Mouse (Mus musculus) left cerebral cortex, postnatal 10 days (tissue): ENCODE results near the gene Tsacc. TPM values are rescaled to one million over a fixed set of nuclear protein-coding genes. Genes with fewer than 3 reads are reported as not detected.
"Not testable (repeated sequence)": the region's sequence is repeated elsewhere in the genome, so short reads cannot be mapped to it uniquely, and the experiment has no call there.

ENCODE experiments used
- DNase-seq, 2 experiments: peaks; one replicate each; pipeline ENCODE4 v3.0.0; 2021 to 2022; ENCODE audit warnings: low spot score in 2 of 2, mixed read lengths in 1 of 2; ENCODE audit errors: extremely low spot score in 1 of 2
- intact Hi-C: fragments of 180-260 bp; cut with DNase I; formaldehyde crosslinking; loops from one replicate; pipeline ENCODE4 v1.15.1; 2025
- total RNA-seq, 2 experiments: library from RNA; stranded (reverse); gene quantifications; 2 replicates each; pipeline ENCODE4 v1.2.3; 2021

The Tsacc gene
- 1 to 10 TPM; 6.3 TPM for total RNA-seq

- DNase-seq = peak; percentile 97 to 98
- intact Hi-C loops = no loop called here
Observed at GRCm38 (mm10) chr3:88296561-88297318, at the start of gene Tsacc, which contains the start of gene Cct3. Gene Tsacc (minus strand): TSS chr3:88296999. Gene Cct3 (plus strand): TSS chr3:88297116.

GRCm38 (mm10) chr3:88339006-88339405, 42.2 kb upstream of the Tsacc start:
- intact Hi-C loops = no loop called here
- no peak for DNase-seq

- no peak for DNase-seq
- intact Hi-C loops = no loop called here
Observed at GRCm38 (mm10) chr3:88338316-88338715, 41.5 kb upstream of the Tsacc start.

GRCm38 (mm10) chr3:88337367-88338020, 40.7 kb upstream of the Tsacc start:
- DNase-seq = no peak
- intact Hi-C loops = no loop called here

- intact Hi-C loops = no loop called here
- peak; percentile 95 to 97 for DNase-seq
Observed at GRCm38 (mm10) chr3:88336058-88337013, 39.5 kb upstream of the Tsacc start, which contains the start of the genes Tmem79 and Smg5. Gene Tmem79 (minus strand): TSS chr3:88336148. Gene Smg5 (plus strand): TSS chr3:88336260.

GRCm38 (mm10) chr3:88335436-88336053, 38.7 kb upstream of the Tsacc start:
- intact Hi-C loops = no loop called here

GRCm38 (mm10) chr3:88334902-88335435, 38.2 kb upstream of the Tsacc start:
- no peak for DNase-seq
- intact Hi-C loops = no loop called here

More at GRCm38 (mm10) chr3:88335436-88336053, 38.7 kb upstream of the Tsacc start:
- no peak for DNase-seq

GRCm38 (mm10) chr3:88334029-88334658, 37.3 kb upstream of the Tsacc start:
- DNase-seq = no peak
- intact Hi-C loops = no loop called here

- no peak for DNase-seq
- intact Hi-C loops = no loop called here
Observed at GRCm38 (mm10) chr3:88331282-88331681, 34.5 kb upstream of the Tsacc start.

GRCm38 (mm10) chr3:88328956-88329355, 32.2 kb upstream of the Tsacc start:
- intact Hi-C loops = no loop called here
- DNase-seq = no peak

- intact Hi-C loops = no loop called here
- DNase-seq = peak; percentile 49 to 67
Observed at GRCm38 (mm10) chr3:88324951-88325405, 28.2 kb upstream of the Tsacc start, which contains the start of gene Glmp. Gene Glmp (plus strand): TSS chr3:88325023.

- DNase-seq = no peak
- intact Hi-C loops = no loop called here
Observed at GRCm38 (mm10) chr3:88299172-88299571, 2.4 kb upstream of the Tsacc start.

- intact Hi-C loops = no loop called here
- DNase-seq = peak in 1 of 2 experiments; percentile 40
Observed at GRCm38 (mm10) chr3:88297321-88297851, 587 bp upstream of the Tsacc start.

GRCm38 (mm10) chr3:88296110-88296560, 664 bp downstream of the Tsacc start:
- intact Hi-C loops = no loop called here

GRCm38 (mm10) chr3:88295272-88295671, 1.5 kb downstream of the Tsacc start:
- DNase-seq, intact Hi-C loops: not testable (repeated sequence)

More at GRCm38 (mm10) chr3:88296110-88296560, 664 bp downstream of the Tsacc start:
- peak; percentile 24 to 37 for DNase-seq

- no peak for DNase-seq
Observed at GRCm38 (mm10) chr3:88291970-88292369, 4.8 kb downstream of the Tsacc start.

GRCm38 (mm10) chr3:88288133-88288713, 8.6 kb downstream of the Tsacc start:
- DNase-seq, intact Hi-C loops: not testable (repeated sequence)

More at GRCm38 (mm10) chr3:88291970-88292369, 4.8 kb downstream of the Tsacc start:
- intact Hi-C loops = no loop called here
